Mouse (Mus musculus): ENCODE measurements around the gene Sik1.

DNA sequence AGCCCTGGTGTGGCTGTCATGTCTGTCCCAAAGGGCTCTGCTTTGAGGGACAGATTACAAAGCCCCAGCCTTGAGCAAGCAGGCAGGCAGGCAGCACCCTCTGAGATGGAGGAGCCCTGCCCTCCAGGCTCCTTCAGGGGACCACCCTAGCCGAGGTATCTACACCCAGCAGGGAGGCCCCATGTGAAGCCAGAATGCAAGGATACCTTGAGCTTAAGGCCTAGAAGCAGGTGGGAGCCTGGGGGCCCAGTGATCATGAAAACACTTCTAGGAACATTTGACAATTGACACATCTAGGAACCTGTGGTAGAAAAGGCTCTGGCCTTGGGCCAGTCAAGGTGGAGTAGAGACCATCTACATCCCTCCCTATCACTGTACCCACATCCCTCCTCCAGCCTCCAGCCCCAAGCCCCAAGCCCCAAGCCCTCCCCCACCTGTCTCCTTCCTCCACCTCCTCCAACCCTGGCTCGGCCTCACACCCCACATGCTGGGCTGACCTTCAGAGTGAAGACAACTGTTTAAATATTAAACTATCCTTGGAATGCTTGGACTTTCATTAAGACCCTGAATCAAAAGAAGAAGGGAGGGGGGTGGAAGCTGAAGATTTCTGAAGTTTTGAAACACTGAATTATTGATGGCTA lies 34.8 kb upstream of the Sik1 start:
- TF ChIP-seq CHD2 (IDR thresholded peaks at IDR 0.05; ENCODE audit: low read depth, low read length): no peak
- TF ChIP-seq HCFC1 (IDR thresholded peaks at IDR 0.05; ENCODE audit: borderline replicate concordance, insufficient read depth, low read length): no peak
- no peak for TF ChIP-seq ZC3H11A (IDR thresholded peaks at IDR 0.05; ENCODE audit: borderline replicate concordance, low read depth, low read length)
- no peak for TF ChIP-seq ZNF384 (IDR thresholded peaks at IDR 0.05; ENCODE audit: low read depth, low read length)

Measured in ES-E14 (cell line).